Mouse (Mus musculus) mesoderm, embryonic 11.5 days (tissue): ENCODE results near the gene Psip1.
"Not testable (repeated sequence)": the region's sequence is repeated elsewhere in the genome, so short reads cannot be mapped to it uniquely, and the experiment has no call there.

Experiments used
- DNase-seq: peaks from one replicate; pipeline ENCODE4 v3.0.0-alpha.2; 2012; ENCODE audit warnings: low read depth, low spot score

Gene Psip1

GRCm38 (mm10) chr4:83486117-83486901 is at the start of gene Psip1:
TSS of gene Psip1 (minus strand) at chr4:83486459.
- DNase-seq, result peak; percentile 93

DNA sequence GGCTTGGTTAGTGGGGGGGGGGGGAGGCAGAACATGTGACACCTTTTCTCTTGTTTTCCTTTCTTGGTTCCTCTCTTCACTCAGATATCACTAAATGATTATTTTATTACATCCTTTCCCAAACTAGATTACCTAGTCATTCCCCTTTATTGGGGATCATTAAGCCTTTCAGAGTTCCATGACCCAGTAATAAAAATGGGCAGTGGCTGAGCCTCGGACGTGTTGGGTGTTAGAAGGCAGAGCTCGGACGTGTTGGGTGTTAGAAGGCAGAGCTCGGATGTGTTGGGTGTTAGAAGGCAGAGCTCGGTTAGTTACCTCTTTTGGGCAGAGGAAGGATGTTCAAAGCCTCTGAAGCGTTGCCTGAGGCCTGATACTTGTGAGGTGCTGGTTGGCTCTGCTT is 47.8 kb upstream of the Psip1 start:
- DNase-seq, result no peak

DNA sequence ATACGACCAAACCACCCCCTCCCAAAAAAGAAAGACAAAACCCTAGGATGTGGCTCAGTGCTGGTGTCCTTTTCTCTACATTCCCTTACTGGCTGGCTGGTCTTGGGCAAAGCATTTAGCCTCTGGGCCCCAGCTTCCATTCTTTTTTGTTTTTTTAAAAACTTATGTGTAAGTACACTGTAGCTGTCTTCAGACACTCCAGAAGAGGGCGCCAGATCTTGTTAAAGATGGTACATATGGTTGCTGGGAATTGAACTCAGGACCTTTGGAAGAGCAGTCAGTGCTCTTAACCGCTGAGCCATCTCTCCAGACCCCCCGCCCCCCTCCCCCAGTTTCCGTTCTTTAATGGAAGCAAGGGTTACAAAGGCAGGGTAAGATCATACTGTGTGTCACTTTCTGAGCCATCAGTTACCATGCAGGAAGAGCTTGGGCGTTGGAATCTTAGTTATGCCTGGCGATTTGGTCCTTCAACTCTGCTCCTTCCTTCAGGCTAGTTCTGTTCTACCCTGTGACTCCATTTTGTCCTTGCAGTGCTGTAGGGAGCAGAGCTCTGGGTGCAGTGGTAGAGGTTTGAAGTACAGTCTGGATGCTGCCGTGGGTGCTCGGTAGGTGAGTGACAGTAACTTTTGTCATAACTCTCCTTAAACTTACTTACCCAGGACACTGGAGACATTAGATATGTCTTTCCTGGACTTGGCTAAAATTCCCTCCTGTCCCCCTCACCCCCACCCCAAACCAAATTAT is 47.1 kb upstream of the Psip1 start:
- no peak for DNase-seq

GRCm38 (mm10) chr4:83530060-83530459 is 43.8 kb upstream of the Psip1 start:
- DNase-seq, result not testable (repeated sequence)

- DNase-seq, result peak; percentile 59
Observed at GRCm38 (mm10) chr4:83527921-83528320, 41.7 kb upstream of the Psip1 start.

DNA sequence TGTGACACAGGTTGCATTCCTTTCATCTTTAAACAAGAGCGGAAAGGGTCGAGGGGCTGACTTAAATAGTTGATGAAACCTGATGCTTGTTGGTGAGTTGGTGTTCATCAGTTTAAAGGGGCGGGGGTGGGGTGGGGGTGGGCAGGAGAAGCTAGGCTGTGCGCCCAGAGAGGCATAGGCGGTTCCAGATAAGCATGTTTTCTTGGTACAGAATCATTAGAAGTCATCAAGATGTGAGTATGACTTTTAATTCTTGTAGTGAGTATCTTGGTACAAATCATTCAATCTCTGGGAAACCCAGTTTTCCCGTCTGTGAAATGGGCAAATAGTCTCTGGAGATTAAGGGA is 40.7 kb upstream of the Psip1 start:
- no peak for DNase-seq

- DNase-seq, result peak; percentile 54
Observed at GRCm38 (mm10) chr4:83526270-83526987, 40.2 kb upstream of the Psip1 start.

DNA sequence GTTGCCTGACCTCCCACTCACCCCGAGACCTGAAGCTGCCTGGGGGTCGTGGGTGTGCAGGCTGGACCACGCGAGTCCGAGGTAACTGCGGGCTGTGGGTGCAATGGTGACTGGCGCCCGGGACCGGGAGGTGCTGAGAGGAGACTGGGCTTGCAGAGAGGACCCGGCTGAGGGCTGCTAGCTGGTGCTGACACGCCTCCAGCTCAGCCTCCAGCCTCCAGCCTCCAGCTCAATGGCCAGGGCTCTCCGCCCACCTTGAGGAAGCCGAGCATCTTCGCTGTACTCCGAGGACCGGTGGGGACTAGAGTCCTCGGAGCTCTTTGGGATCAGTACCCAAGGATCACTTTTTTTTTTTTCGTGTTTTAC is 39.4 kb upstream of the Psip1 start:
- DNase-seq, result peak; percentile 50

DNA sequence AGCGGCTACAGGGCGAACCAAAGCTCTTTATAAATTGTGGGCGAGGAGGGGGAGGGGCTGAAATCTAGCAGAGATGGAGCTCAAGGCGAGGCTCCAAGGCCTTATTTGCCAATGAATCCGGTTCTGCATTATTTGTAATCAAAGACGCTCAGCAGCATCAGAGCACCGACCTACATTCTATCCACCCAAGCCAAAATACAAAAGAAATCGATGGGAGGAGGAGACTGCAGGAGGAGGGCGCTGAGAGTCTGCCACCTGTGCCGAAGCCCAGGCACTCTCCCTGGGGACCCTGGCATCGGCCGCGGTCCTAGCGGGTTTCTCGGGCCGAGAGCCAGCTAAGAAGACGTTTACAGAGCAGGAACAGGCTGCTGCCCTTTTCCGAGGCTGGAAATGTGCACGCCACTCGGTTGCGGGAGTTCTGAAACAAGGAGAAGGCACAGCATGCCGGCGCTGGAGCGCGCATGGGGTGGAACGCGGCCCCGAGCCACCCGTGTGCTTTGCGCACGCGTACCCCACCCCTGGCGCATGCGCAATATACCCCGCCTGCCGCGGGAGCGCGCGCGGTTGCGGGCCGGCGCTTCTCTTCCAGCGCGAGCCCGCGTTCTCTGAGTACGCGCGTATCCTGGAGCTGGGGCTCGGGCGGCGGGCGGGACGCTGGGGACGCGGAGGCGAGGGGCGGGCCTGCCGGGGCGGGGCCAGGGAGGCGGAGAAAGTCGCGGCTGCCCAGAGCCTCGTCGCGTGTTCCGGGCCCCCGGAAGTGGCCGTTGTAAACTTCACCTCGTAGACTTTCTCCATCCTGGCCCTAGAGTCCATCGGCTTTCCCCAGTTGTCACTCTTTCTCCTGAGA is 38.8 kb upstream of the Psip1 start, which contains the start of gene Ccdc171:
Ccdc171 (plus strand) TSS at position 703 of the 847 bp plus-strand sequence.
- DNase-seq, result peak; percentile 98

DNA sequence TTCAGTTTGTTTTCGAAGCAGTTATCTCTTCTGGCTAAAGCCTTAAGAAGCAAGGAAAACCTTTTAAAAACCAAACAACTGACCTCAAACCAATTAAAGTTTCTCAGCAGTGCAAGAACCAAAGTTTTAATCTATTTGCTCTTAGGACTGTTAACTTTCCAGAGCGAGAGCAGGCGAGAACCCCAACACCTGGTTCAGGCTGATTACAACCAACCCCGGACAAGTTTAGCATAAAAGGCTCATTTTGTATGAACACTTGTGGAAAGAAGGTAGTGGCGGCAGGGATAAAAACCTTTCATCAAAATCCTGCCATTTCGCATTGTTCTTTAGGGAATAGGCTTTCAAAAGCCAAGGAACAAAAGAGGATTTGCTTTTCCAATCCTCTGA is 38.2 kb upstream of the Psip1 start:
- DNase-seq, result no peak

DNA sequence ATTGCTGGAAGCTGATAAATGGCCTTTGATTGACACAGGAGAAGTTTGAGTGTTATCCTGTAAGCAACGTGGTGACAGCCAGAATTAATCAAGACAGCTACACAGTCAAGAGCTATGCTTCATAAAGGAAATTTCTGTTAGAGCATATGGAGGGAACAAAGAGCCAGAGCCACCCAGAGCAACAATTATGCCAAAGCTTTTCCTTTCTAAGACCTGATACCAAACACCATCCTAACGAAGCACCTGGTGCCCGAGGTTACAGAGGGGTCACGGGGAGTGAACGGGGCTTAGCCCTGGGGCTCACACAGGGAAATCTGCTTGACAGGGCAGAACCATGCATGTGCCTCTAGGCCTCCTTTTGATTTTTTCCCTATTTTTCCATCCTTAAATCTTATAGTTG is 35.8 kb upstream of the Psip1 start:
- no peak for DNase-seq

DNA sequence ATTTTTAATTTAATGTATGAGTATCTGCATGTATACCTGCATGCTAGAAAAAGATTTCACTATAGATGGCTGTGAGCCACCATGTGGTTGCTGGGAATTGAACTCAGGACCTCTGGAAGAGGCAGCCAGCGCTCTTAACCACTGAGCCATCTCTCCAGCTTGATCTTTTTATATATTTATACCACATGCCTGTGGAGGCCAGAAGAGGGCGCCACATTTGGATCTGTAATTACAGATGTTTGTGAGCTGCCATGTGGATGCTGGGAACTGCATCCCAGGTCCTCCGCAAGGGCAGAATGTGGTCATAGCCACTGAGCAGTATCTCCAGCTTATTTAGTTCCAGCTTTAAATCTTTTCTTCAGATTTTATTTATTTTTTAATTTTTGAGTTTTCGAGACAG is 34.0 kb upstream of the Psip1 start:
- no peak for DNase-seq

- DNase-seq, result no peak
Observed at GRCm38 (mm10) chr4:83519807-83520206, 33.5 kb upstream of the Psip1 start.

DNA sequence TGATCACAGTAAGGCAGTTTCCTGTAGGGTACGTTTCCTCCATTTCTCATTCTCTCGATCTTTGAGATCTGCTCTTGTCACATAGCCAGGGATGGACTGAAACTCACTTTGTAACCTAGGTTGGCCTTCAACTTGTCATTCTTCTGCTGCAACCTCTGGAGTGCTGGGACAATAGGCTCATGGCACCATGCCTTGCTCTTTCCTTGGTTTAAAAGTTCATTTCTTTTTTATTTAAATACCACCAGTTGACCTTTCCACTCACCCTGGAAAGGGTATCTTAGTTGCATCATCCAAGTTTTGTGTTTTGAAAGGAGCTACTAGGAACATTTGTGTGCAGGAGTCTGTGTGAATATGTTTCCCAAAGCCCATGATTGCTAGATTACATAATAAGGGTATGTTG is 32.9 kb upstream of the Psip1 start:
- DNase-seq, result no peak

GRCm38 (mm10) chr4:83516144-83516543 is 29.9 kb upstream of the Psip1 start:
- not testable (repeated sequence) for DNase-seq

DNA sequence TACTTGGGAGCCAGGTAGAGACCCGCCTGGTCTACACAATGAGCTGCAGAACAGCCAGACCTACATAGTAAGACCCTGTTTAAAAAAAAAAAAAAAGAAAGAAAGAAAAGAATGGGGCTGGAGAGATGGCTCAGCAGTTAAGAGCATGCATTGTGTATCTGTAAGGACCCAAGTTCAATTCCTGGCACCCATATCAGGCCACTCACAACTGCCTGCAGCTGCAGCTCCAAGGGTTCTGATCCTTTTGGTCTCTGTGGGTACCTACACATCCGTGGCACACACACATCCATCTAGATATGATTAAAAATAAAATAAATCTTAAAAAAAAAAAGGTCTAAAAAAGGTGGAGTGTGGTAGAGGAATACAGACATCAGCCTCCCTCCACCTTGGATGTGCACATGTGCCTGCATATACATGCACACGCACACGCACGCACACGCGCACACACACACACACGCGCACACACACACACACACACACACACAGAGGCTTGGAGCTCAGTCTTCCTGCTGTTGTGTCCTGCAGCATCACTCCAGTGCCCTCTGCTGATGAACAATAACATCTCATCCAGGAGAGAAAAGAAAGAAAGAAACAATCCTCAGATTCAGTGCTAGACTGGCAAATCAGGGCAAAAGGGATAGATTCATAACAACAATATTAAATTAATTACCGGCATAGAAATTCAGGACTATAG is 28.9 kb upstream of the Psip1 start:
- no peak for DNase-seq

DNA sequence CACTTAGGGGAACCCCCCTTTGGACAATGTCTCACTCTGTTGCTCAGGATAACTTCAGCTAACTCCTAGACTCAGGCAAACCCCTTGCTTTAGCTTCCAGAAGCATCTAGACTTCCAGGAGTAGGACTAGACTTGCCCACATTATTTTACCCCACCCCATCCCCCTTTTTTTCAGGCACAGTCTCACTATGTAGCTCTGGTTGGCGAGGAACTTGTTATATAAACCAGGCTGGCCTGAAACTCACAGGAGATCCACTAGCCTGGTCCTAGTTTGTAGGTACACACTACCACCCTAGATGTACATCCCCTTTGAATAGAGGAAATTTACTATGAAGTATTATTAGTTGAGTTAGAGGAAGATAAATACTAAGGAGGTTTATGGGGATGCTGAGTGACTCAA is 27.9 kb upstream of the Psip1 start:
- no peak for DNase-seq

GRCm38 (mm10) chr4:83512644-83513043 is 26.4 kb upstream of the Psip1 start:
- DNase-seq, result no peak

- no peak for DNase-seq
Observed at GRCm38 (mm10) chr4:83512217-83512616, 26.0 kb upstream of the Psip1 start.

DNA sequence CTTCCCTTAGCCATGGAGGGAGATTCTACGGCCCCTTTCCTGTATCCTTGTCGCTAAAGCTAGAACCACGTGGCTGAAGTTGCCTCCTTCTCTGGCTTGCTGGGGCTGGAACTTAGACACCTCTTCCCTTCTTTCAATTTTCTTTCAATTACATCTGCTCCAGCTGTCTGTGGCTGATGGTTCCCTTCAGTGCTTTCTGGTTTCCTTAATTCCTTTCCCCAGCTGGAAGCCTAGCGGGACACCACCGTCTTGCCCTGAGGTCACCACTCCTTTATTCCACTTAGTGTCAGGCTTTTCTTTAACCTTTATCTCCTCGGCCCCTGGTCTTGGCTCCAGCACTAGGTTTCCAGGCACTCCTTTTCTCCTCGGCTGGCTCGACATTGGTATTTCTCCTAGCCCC is 24.8 kb upstream of the Psip1 start:
- DNase-seq, result no peak

DNA sequence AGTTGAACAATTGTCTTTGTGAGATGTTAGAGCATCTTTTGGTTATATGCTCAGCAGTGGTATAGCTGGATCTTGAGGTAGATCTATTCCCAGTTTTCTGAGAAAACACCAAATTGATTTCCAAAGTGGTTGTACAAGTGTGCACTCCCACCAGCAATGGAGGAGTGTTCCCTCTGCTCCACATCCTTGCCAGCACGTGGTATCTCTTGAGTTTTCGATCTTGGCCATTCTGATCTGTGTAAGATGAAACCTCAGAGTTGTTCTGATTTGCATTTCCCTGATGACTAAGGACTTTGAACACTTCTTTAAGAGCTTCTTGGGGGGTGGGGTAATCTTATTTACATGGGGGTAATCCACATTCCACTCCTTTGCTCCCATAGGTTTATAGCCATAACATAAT is 23.3 kb upstream of the Psip1 start:
- DNase-seq, result no peak
